Mouse (Mus musculus): ENCODE results near the gene Rasl11b. TPM values are rescaled to one million over a fixed set of nuclear protein-coding genes. Genes with fewer than 3 reads are reported as not detected.

Gene Rasl11b
- polyA plus RNA-seq, 1 experiment from 2014 or later: 23.0 TPM

- peaks cover 13% of the 10 kb centered on the region for H3K36me3 ChIP-seq (ENCODE audit: poor library complexity, severe bottlenecking)
- no peak overlapping the region for H3K27ac ChIP-seq
- no peak overlapping the region for H3K4me2 ChIP-seq
- no peak overlapping the region for H3K9ac ChIP-seq
- H3K27me3 ChIP-seq: no peaks in the 10 kb centered on the region
- peaks cover 23% of the 10 kb centered on the region for H3K4me1 ChIP-seq
- H3K9me3 ChIP-seq (replicated peaks): 0 out of 2 replicates have a peak, but pooled peaks cover 7% of the 10 kb centered on the region
- ATAC-seq: no peak
- 77% methylated on average over 10 of the region's 10 CpGs for WGBS
- no peak overlapping the region for H3K4me3 ChIP-seq
Observed at GRCm38 (mm10) chr5:74201570-74202357, 6.7 kb downstream of the Rasl11b start.

GRCm38 (mm10) chr5:74202515-74202914, 7.4 kb downstream of the Rasl11b start:
- H3K36me3 ChIP-seq (ENCODE audit: poor library complexity, severe bottlenecking): peaks cover 13% of the 10 kb centered on the region
- H3K9me3 ChIP-seq (replicated peaks): 0 out of 2 replicates have a peak, but pooled peaks cover 7% of the 10 kb centered on the region
- no peak overlapping the region for H3K9ac ChIP-seq
- no peak for ATAC-seq
- no peak overlapping the region for H3K4me3 ChIP-seq
- no peak overlapping the region for H3K4me2 ChIP-seq
- peaks cover 16% of the 10 kb centered on the region for H3K4me1 ChIP-seq
- no peak overlapping the region for H3K27ac ChIP-seq
- H3K27me3 ChIP-seq: no peaks in the 10 kb centered on the region
- 90% methylated on average over 4 of the region's 4 CpGs for WGBS

GRCm38 (mm10) chr5:74204465-74204864, 9.4 kb downstream of the Rasl11b start:
- WGBS: 79% methylated on average over 5 of the region's 5 CpGs
- 0 out of 2 replicates have a peak, but pooled peaks cover 7% of the 10 kb centered on the region for H3K9me3 ChIP-seq (replicated peaks)

GRCm38 (mm10) chr5:74205509-74205908, 10.4 kb downstream of the Rasl11b start:
- H3K36me3 ChIP-seq (ENCODE audit: poor library complexity, severe bottlenecking): no peaks in the 10 kb centered on the region
- H3K9ac ChIP-seq: no peak overlapping the region
- H3K4me1 ChIP-seq: peaks cover 4% of the 10 kb centered on the region
- H3K9me3 ChIP-seq (replicated peaks): 0 out of 2 replicates have a peak, but pooled peaks cover 7% of the 10 kb centered on the region
- no peak overlapping the region for H3K27ac ChIP-seq
- H3K27me3 ChIP-seq: no peaks in the 10 kb centered on the region
- H3K4me3 ChIP-seq: no peak overlapping the region
- 35% methylated on average over 8 of the region's 8 CpGs for WGBS
- no peak for ATAC-seq
- H3K4me2 ChIP-seq: no peak overlapping the region

More at GRCm38 (mm10) chr5:74204465-74204864, 9.4 kb downstream of the Rasl11b start:
- H3K9ac ChIP-seq: no peak overlapping the region
- ATAC-seq: no peak
- H3K4me1 ChIP-seq: peaks cover 4% of the 10 kb centered on the region
- no peak overlapping the region for H3K4me2 ChIP-seq
- no peak overlapping the region for H3K4me3 ChIP-seq
- no peak overlapping the region for H3K27ac ChIP-seq
- no peaks in the 10 kb centered on the region for H3K27me3 ChIP-seq
- no peaks in the 10 kb centered on the region for H3K36me3 ChIP-seq (ENCODE audit: poor library complexity, severe bottlenecking)

GRCm38 (mm10) chr5:74206038-74206437, 11.0 kb downstream of the Rasl11b start:
- no peak for ATAC-seq
- WGBS: 89% methylated on average over 7 of the region's 7 CpGs
- no peak overlapping the region for H3K27ac ChIP-seq
- no peaks in the 10 kb centered on the region for H3K27me3 ChIP-seq
- H3K4me2 ChIP-seq: no peak overlapping the region
- no peak overlapping the region for H3K4me3 ChIP-seq
- peaks cover 4% of the 10 kb centered on the region for H3K4me1 ChIP-seq
- H3K9me3 ChIP-seq (replicated peaks): 0 out of 2 replicates have a peak, but pooled peaks cover 7% of the 10 kb centered on the region
- H3K36me3 ChIP-seq (ENCODE audit: poor library complexity, severe bottlenecking): no peaks in the 10 kb centered on the region
- H3K9ac ChIP-seq: no peak overlapping the region

GRCm38 (mm10) chr5:74206649-74207048, 11.6 kb downstream of the Rasl11b start:
- 92% methylated on average over 7 of the region's 7 CpGs for WGBS
- no peak overlapping the region for H3K4me2 ChIP-seq
- ATAC-seq: no peak

GRCm38 (mm10) chr5:74207209-74207608, 12.1 kb downstream of the Rasl11b start:
- H3K9ac ChIP-seq: no peak overlapping the region
- H3K36me3 ChIP-seq (ENCODE audit: poor library complexity, severe bottlenecking): no peaks in the 10 kb centered on the region
- H3K4me1 ChIP-seq: peaks cover 4% of the 10 kb centered on the region
- no peak for ATAC-seq
- H3K27me3 ChIP-seq: no peaks in the 10 kb centered on the region
- H3K27ac ChIP-seq: no peak overlapping the region
- 0 out of 2 replicates have a peak, but pooled peaks cover 7% of the 10 kb centered on the region for H3K9me3 ChIP-seq (replicated peaks)
- H3K4me3 ChIP-seq: no peak overlapping the region
- H3K4me2 ChIP-seq: no peak overlapping the region
- 84% methylated on average over 3 of the region's 3 CpGs for WGBS

More at GRCm38 (mm10) chr5:74206649-74207048, 11.6 kb downstream of the Rasl11b start:
- Histone ChIP-seq H3K9ac (no peak overlapping the region), H3K4me1 (peaks cover 4% of the 10 kb centered on the region), H3K36me3 (ENCODE audit: poor library complexity, severe bottlenecking) (no peaks in the 10 kb centered on the region), H3K27me3 (no peaks in the 10 kb centered on the region), H3K4me3 (no peak overlapping the region), H3K9me3 (replicated peaks) (0 out of 2 replicates have a peak, but pooled peaks cover 7% of the 10 kb centered on the region), H3K27ac (no peak overlapping the region)

GRCm38 (mm10) chr5:74208438-74208837, 13.4 kb downstream of the Rasl11b start:
- Histone ChIP-seq H3K27me3 (no peaks in the 10 kb centered on the region), H3K9ac (no peak overlapping the region), H3K4me3 (no peak overlapping the region), H3K4me2 (no peak overlapping the region), H3K9me3 (replicated peaks) (0 out of 2 replicates have a peak, but pooled peaks cover 1% of the 10 kb centered on the region), H3K36me3 (ENCODE audit: poor library complexity, severe bottlenecking) (no peaks in the 10 kb centered on the region), H3K27ac (no peak overlapping the region), H3K4me1 (peaks cover 4% of the 10 kb centered on the region)
- no peak for ATAC-seq
- WGBS: 83% methylated on average over 7 of the region's 7 CpGs

GRCm38 (mm10) chr5:74209640-74210039, 14.6 kb downstream of the Rasl11b start:
- H3K4me3 ChIP-seq: no peak overlapping the region
- no peaks in the 10 kb centered on the region for H3K36me3 ChIP-seq (ENCODE audit: poor library complexity, severe bottlenecking)
- peaks cover 9% of the 10 kb centered on the region for H3K4me1 ChIP-seq
- no peak overlapping the region for H3K27ac ChIP-seq
- H3K4me2 ChIP-seq: no peak overlapping the region
- no peak for ATAC-seq
- H3K9me3 ChIP-seq (replicated peaks): no peaks in the 10 kb centered on the region
- no peaks in the 10 kb centered on the region for H3K27me3 ChIP-seq
- no peak overlapping the region for H3K9ac ChIP-seq
- 98% methylated on average over 4 of the region's 4 CpGs for WGBS

GRCm38 (mm10) chr5:74211346-74211745, 16.3 kb downstream of the Rasl11b start:
- no peak for ATAC-seq
- H3K9me3 ChIP-seq (replicated peaks): no peaks in the 10 kb centered on the region
- no peaks in the 10 kb centered on the region for H3K27me3 ChIP-seq
- no peaks in the 10 kb centered on the region for H3K36me3 ChIP-seq (ENCODE audit: poor library complexity, severe bottlenecking)
- no peak overlapping the region for H3K4me3 ChIP-seq
- H3K27ac ChIP-seq: no peak overlapping the region
- peaks cover 14% of the 10 kb centered on the region for H3K4me1 ChIP-seq
- H3K9ac ChIP-seq: no peak overlapping the region
- H3K4me2 ChIP-seq: no peak overlapping the region
- WGBS: 80% methylated on average over 11 of the region's 11 CpGs

GRCm38 (mm10) chr5:74214501-74215110, 19.5 kb downstream of the Rasl11b start:
- Histone ChIP-seq H3K9me3 (replicated peaks) (no peaks in the 10 kb centered on the region), H3K4me3 (no peak overlapping the region), H3K4me2 (peak overlapping the region; percentile 49), H3K27ac (peak overlapping the region; percentile 41), H3K27me3 (no peaks in the 10 kb centered on the region), H3K36me3 (ENCODE audit: poor library complexity, severe bottlenecking) (no peaks in the 10 kb centered on the region), H3K9ac (no peak overlapping the region), H3K4me1 (peaks cover 14% of the 10 kb centered on the region)
- ATAC-seq: peak; percentile 63; the same call in 1 of the 2 replicates
- 4% methylated on average over 7 of the region's 7 CpGs for WGBS

- 8% methylated on average over 4 of the region's 4 CpGs for WGBS
- Histone ChIP-seq H3K9ac (no peak overlapping the region), H3K27ac (no peak overlapping the region)
Observed at GRCm38 (mm10) chr5:74215125-74215524, 20.0 kb downstream of the Rasl11b start.

More at GRCm38 (mm10) chr5:74215125-74215524, 20.0 kb downstream of the Rasl11b start:
- Histone ChIP-seq H3K27me3 (no peaks in the 10 kb centered on the region), H3K36me3 (ENCODE audit: poor library complexity, severe bottlenecking) (no peaks in the 10 kb centered on the region), H3K4me3 (no peak overlapping the region), H3K4me2 (peak overlapping the region; percentile 49), H3K9me3 (replicated peaks) (no peaks in the 10 kb centered on the region), H3K4me1 (peaks cover 14% of the 10 kb centered on the region)
- peak; percentile 66 for ATAC-seq
